Mouse (Mus musculus) monocyte, adult 5-6 weeks (primary cell): ENCODE measurements around the gene Olfr539. TPM values are rescaled to one million over a fixed set of nuclear protein-coding genes. Genes with fewer than 3 reads are reported as not detected.
"Not testable (repeated sequence)": the region's sequence is repeated elsewhere in the genome, so short reads cannot be mapped to it uniquely, and the experiment has no call there.

Experiments used
- ATAC-seq: fragments of 153-309, 156-312 bp; replicated peaks from 2 replicates; pipeline ENCODE4 v1.8.0; 2017; ENCODE audit warnings: mild to moderate bottlenecking; ENCODE audit not compliant: low TSS enrichment, insufficient number of reproducible peaks, severe bottlenecking, poor library complexity, low FRiP score
- total RNA-seq: library from RNA; stranded (forward); fragments of 200-1000, 200-491, 200-594 nt; gene quantifications from 3 replicates; pipeline ENCODE4 v1.2.3, GENCODE M21; 2017

The Olfr539 gene
- total RNA-seq, result 0.11 TPM in 1 of 3 replicates, not detected in the others

- ATAC-seq, result no peak
Measured at GRCm38 (mm10) chr7:140659630-140660029, at the start of gene Olfr539. TSS of gene Olfr539 (plus strand) at chr7:140659930.

- not testable (repeated sequence) for ATAC-seq
Measured at GRCm38 (mm10) chr7:140628670-140629069, 31.1 kb upstream of the Olfr539 start, which contains the start of gene Olfr61. TSS of gene Olfr61 (plus strand) at chr7:140628970.

- ATAC-seq, result no peak
Measured at GRCm38 (mm10) chr7:140630559-140630958, 29.2 kb upstream of the Olfr539 start.

- no peak for ATAC-seq
Measured at GRCm38 (mm10) chr7:140646152-140646551, 13.6 kb upstream of the Olfr539 start, which contains the start of gene Olfr53. TSS of gene Olfr53 (plus strand) at chr7:140646452.

- ATAC-seq, result not testable (repeated sequence)
Measured at GRCm38 (mm10) chr7:140670693-140671092, 11.0 kb downstream of the Olfr539 start.

- ATAC-seq, result no peak
Measured at GRCm38 (mm10) chr7:140675863-140676262, 16.1 kb downstream of the Olfr539 start.

- not testable (repeated sequence) for ATAC-seq
Measured at GRCm38 (mm10) chr7:140679591-140679990, 19.9 kb downstream of the Olfr539 start.

GRCm38 (mm10) chr7:140681651-140682050 lies 21.9 kb downstream of the Olfr539 start, which contains the start of gene Olfr45:
TSS of gene Olfr45 (plus strand) at chr7:140681951.
- no peak for ATAC-seq

- ATAC-seq, result no peak
Measured at GRCm38 (mm10) chr7:140696967-140697366, 37.2 kb downstream of the Olfr539 start, which contains the start of gene Olfr541. TSS of gene Olfr541 (plus strand) at chr7:140697267.

GRCm38 (mm10) chr7:140706348-140706747 lies 46.6 kb downstream of the Olfr539 start:
- no peak for ATAC-seq

- no peak for ATAC-seq
Measured at GRCm38 (mm10) chr7:140707536-140708284, 48.0 kb downstream of the Olfr539 start.

GRCm38 (mm10) chr7:140717155-140718055 lies 57.7 kb downstream of the Olfr539 start:
- ATAC-seq, result no peak

GRCm38 (mm10) chr7:140721095-140721494 lies 61.4 kb downstream of the Olfr539 start:
- no peak for ATAC-seq

GRCm38 (mm10) chr7:140725558-140725957 lies 65.8 kb downstream of the Olfr539 start:
- no peak for ATAC-seq

Other genes starting within 250 kb of the Olfr539 start
- not detected in 3 replicates for gene Olfr532, start 238.3 kb upstream of the Olfr539 start, total RNA-seq
- gene Olfr533, start 196.6 kb upstream of the Olfr539 start, total RNA-seq, result not detected in 3 replicates
- gene Olfr535, start 175.7 kb upstream of the Olfr539 start, total RNA-seq, result not detected in 3 replicates
- not detected in 3 replicates for gene Olfr536, start 152.5 kb upstream of the Olfr539 start, total RNA-seq
- not detected in 3 replicates for gene Olfr538, start 92.0 kb upstream of the Olfr539 start, total RNA-seq
- gene Olfr46, start 58.7 kb upstream of the Olfr539 start, total RNA-seq, result 0.10 to 0.19 TPM in 2 of 3 replicates, not detected in the other
- gene Olfr61, start 31.0 kb upstream of the Olfr539 start, total RNA-seq, result not detected in 3 replicates
- not detected in 3 replicates for gene Olfr53, start 13.5 kb upstream of the Olfr539 start, total RNA-seq
- gene Olfr45, start 22.0 kb downstream of the Olfr539 start, total RNA-seq, result not detected in 3 replicates
- gene Olfr541, start 37.3 kb downstream of the Olfr539 start, total RNA-seq, result not detected in 3 replicates
- gene Cyp2e1, start 103.8 kb downstream of the Olfr539 start, total RNA-seq, result not detected in 3 replicates
- not detected in 3 replicates for gene Syce1, start 127.9 kb downstream of the Olfr539 start, total RNA-seq
- 0.29 TPM in 1 of 3 replicates, not detected in the others for gene Zfp941, start 162.2 kb downstream of the Olfr539 start, total RNA-seq
- not detected in 3 replicates for gene Urah, start 175.1 kb downstream of the Olfr539 start, total RNA-seq
- gene Scgb1c1, start 185.6 kb downstream of the Olfr539 start, total RNA-seq, result not detected in 3 replicates
- not detected in 3 replicates for gene Odf3, start 187.9 kb downstream of the Olfr539 start, total RNA-seq
- 0.58 to 9.3 TPM in 2 of 3 replicates, not detected in the other for gene Gm45785, start 196.4 kb downstream of the Olfr539 start, total RNA-seq
- 62.6 to 73.7 TPM (median 72.9 TPM) in 3 replicates for gene Ric8a, start 197.0 kb downstream of the Olfr539 start, total RNA-seq
- gene Bet1l, start 197.6 kb downstream of the Olfr539 start, total RNA-seq, result 21.5 to 28.2 TPM (median 25.0 TPM) in 3 replicates
- 119 to 165 TPM (median 132 TPM) in 3 replicates for gene Psmd13, start 222.0 kb downstream of the Olfr539 start, total RNA-seq
- gene Sirt3, start 222.4 kb downstream of the Olfr539 start, total RNA-seq, result 8.0 to 12.6 TPM (median 12.2 TPM) in 3 replicates
- gene Cox8b, start 240.5 kb downstream of the Olfr539 start, total RNA-seq, result not detected in 3 replicates